Mouse (Mus musculus) hindbrain, embryonic 13.5 days (tissue): ENCODE measurements around the gene Rab11fip5. TPM values are rescaled to one million over a fixed set of nuclear protein-coding genes. Genes with fewer than 3 reads are reported as not detected.

Source experiments
- ATAC-seq: fragments of 200-750 bp; cut with Nextera tagmentation; 2 replicates; pipeline ENCODE4 v1.8.0; 2017; ENCODE audit warnings: moderate TSS enrichment; ENCODE audit not compliant: low FRiP score
- H3K27ac ChIP-seq: fragments of 300-500 bp; sonication (generic); 2 replicates; pipeline ENCODE4 v1.5.1; 2015; ENCODE audit warnings: inconsistent platforms, mild to moderate bottlenecking, moderate library complexity
- H3K27me3 ChIP-seq: fragments of 300-500 bp; sonication (generic); 2 replicates; pipeline ENCODE4 v1.6.1; 2015; ENCODE audit warnings: mild to moderate bottlenecking, inconsistent platforms
- H3K36me3 ChIP-seq: fragments of 300-500 bp; sonication (generic); 2 replicates; pipeline ENCODE4 v1.6.1; 2015; ENCODE audit warnings: mild to moderate bottlenecking, inconsistent platforms
- H3K4me1 ChIP-seq: fragments of 300-500 bp; sonication (generic); replicated peaks from 2 replicates; pipeline ENCODE4 v1.6.1; 2015; ENCODE audit warnings: inconsistent platforms
- H3K4me2 ChIP-seq: fragments of 300-500 bp; sonication (generic); 2 replicates; pipeline ENCODE4 v1.6.1; 2015; ENCODE audit warnings: inconsistent platforms, mild to moderate bottlenecking, moderate library complexity
- H3K4me3 ChIP-seq: fragments of 300-500 bp; sonication (generic); 2 replicates; pipeline ENCODE4 v1.5.1; 2015; ENCODE audit warnings: mild to moderate bottlenecking, inconsistent platforms
- H3K9ac ChIP-seq: fragments of 300-500 bp; sonication (generic); 2 replicates; pipeline ENCODE4 v1.6.1; 2015; ENCODE audit warnings: mild to moderate bottlenecking, inconsistent platforms
- H3K9me3 ChIP-seq: fragments of 300-500 bp; sonication (generic); 2 replicates; pipeline ENCODE4 v1.6.1; 2016; ENCODE audit warnings: inconsistent platforms
- WGBS: fragments of 180-500 bp; shearing (Covaris S2); methylation state at CpG from one replicate; pipeline ENCODE4 v1.1.7; 2015; 5-methylcytosine and 5-hydroxymethylcytosine counted together
- polyA plus RNA-seq: library from polyadenylated mRNA; unstranded; fragments of >200 nt; fragmentation: Nextera tagmentation; extraction: Ambion mirVana; gene quantifications from 2 replicates; pipeline ENCODE4 v1.2.1, GENCODE M21; 2015

The Rab11fip5 gene
- polyA plus RNA-seq, 1 experiment from 2014 or later, result 13.7 TPM

DNA sequence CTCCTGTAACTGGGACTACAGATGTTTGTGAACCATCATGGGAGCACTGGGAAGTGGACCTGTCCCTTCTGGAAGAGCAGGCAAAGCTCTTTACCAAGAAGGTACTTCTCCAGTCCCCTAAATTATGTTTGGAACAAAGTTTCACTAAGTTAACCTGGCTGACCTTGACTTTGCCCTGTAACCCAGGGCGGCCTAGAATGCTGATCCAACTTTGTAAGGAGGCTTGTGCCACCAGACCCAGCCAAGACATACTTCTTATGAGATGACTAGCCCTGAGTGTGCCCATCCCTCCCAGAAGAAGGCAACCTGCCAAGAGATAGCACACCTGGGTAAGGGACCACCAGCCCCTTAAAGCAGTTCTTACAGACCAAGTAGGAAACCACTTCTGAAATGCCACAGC is 15.6 kb downstream of the Rab11fip5 start:
- Histone ChIP-seq H3K9me3 (no peaks in the 10 kb centered on the region), H3K36me3 (no peaks in the 10 kb centered on the region), H3K4me3 (no peak overlapping the region), H3K4me1 (peaks cover 7% of the 10 kb centered on the region; the same call in 1 of the 2 replicates), H3K4me2 (no peak overlapping the region), H3K27me3 (no peaks in the 10 kb centered on the region), H3K27ac (no peak overlapping the region), H3K9ac (no peak overlapping the region)
- ATAC-seq, result no peak
- WGBS, result 82% methylated on average over 1 of the region's 1 CpGs

- 58% methylated on average over 4 of the region's 4 CpGs for WGBS
- H3K27me3 ChIP-seq, result no peaks in the 10 kb centered on the region
- H3K4me3 ChIP-seq, result no peak overlapping the region
- 0 out of 2 replicates have a peak overlapping the region, but pooled peaks have one; percentile 55 for H3K27ac ChIP-seq
- no peaks in the 10 kb centered on the region for H3K36me3 ChIP-seq
- H3K4me2 ChIP-seq, result no peak overlapping the region
- no peaks in the 10 kb centered on the region for H3K9me3 ChIP-seq
- no peak for ATAC-seq
- peaks cover 7% of the 10 kb centered on the region; the same call in 1 of the 2 replicates for H3K4me1 ChIP-seq
- H3K9ac ChIP-seq, result no peak overlapping the region
These were observed 17.6 kb downstream of the Rab11fip5 start for GRCm38 (mm10) chr6:85356682-85357465.

DNA sequence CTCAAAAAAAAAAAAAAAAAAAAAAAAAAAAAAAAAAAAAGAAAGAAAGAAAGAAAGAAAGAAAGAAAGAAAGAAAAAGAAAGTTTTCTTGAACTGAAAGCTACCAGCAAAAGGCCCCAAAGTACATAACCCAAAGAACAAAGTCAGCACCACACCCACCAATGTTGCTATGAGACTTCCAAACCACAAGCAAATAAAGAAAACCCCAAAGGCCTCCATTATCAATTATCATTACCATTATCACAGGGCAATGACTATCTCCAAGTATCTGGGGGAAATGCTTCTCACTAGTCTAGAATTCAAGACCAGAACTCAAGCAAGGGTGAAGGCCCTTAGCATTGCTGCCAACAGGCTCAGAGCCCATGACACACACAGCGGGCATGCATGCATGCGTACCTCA is 18.7 kb downstream of the Rab11fip5 start:
- no peak overlapping the region for H3K4me2 ChIP-seq
- no peak for ATAC-seq
- no peak overlapping the region for H3K27ac ChIP-seq

DNA sequence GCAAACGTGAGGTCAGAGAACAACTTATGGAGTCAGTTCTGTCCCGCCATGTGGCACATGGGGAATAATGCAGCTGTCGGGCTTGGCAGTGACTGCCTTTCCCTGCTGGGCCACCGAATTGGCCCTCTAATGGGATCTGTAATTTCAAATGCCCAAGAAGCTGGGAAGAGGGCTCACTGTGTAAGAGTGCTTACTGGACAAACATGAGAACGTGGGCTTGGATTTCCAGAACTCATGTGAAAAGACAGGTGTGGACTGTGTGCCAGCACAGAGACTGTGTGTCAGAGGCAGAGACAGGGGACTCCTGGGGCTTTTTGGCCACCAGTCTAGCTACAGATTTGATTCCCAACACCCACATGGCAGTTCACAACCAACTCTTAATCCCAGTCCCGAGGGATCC is 19.7 kb downstream of the Rab11fip5 start:
- H3K4me2 ChIP-seq, result no peak overlapping the region
- H3K27me3 ChIP-seq, result no peaks in the 10 kb centered on the region
- peaks cover 7% of the 10 kb centered on the region; the same call in 1 of the 2 replicates for H3K4me1 ChIP-seq
- ATAC-seq, result no peak
- no peak overlapping the region for H3K27ac ChIP-seq
- H3K9me3 ChIP-seq, result no peaks in the 10 kb centered on the region
- WGBS, result 59% methylated on average over 6 of the region's 6 CpGs
- no peaks in the 10 kb centered on the region for H3K36me3 ChIP-seq
- no peak overlapping the region for H3K9ac ChIP-seq
- no peak overlapping the region for H3K4me3 ChIP-seq

More for the DNA sequence above, 18.7 kb downstream of the Rab11fip5 start:
- Histone ChIP-seq H3K4me3 (no peak overlapping the region), H3K27me3 (no peaks in the 10 kb centered on the region), H3K36me3 (no peaks in the 10 kb centered on the region), H3K9ac (no peak overlapping the region), H3K4me1 (peaks cover 7% of the 10 kb centered on the region; the same call in 1 of the 2 replicates), H3K9me3 (no peaks in the 10 kb centered on the region)
- WGBS, result 95% methylated on average over 2 of the region's 2 CpGs

DNA sequence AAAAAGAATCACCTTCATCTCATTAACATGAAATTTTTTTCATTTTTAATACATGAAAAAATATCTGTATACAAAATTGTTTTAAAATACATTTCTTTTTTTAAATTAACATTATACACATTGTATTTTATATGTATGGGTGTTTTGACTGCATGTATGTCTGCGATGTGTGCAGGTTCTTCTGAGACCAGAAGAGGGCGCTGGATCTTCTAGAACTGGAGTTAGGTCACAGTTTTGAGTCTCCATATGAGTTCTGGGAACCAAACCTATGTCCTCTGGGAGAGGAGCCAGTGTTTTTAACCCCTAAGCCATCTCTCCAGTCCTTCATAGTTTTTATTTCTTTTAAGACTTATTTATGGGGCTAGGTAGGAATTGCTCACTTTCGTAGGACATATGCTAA is 20.7 kb downstream of the Rab11fip5 start:
- H3K27me3 ChIP-seq, result no peaks in the 10 kb centered on the region
- H3K27ac ChIP-seq, result no peak overlapping the region
- H3K4me1 ChIP-seq, result peaks cover 7% of the 10 kb centered on the region; the same call in 1 of the 2 replicates
- no peak for ATAC-seq
- WGBS, result 65% methylated on average over 3 of the region's 3 CpGs
- H3K4me2 ChIP-seq, result no peak overlapping the region
- H3K36me3 ChIP-seq, result no peaks in the 10 kb centered on the region
- H3K9me3 ChIP-seq, result no peaks in the 10 kb centered on the region
- no peak overlapping the region for H3K4me3 ChIP-seq
- no peak overlapping the region for H3K9ac ChIP-seq

- ATAC-seq, result no peak
These were observed 24.3 kb downstream of the Rab11fip5 start for GRCm38 (mm10) chr6:85350157-85350556.

DNA sequence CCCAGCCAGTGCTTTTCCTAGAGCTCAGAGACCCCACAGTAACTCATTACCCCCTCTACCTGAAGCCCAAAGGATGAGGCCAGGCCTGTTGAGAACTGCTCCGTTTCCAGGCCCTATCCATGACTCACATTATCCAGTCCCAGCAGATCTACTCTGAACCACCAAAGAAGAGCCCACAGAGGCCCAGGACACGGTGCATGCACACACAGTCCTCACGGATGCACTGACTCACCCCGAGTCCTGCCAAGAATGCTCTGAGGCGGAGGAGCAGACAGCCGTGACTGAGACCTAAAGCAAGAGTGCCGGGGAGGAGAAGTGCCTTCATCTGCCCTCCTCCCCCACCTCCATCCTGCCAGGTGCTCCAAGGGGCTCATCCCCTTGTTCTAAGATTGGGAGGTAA is 25.2 kb downstream of the Rab11fip5 start:
- ATAC-seq, result no peak
- peaks cover 19% of the 10 kb centered on the region for H3K36me3 ChIP-seq
- H3K4me2 ChIP-seq, result no peak overlapping the region
- no peak overlapping the region for H3K27ac ChIP-seq
- 0 out of 2 replicates have a peak, but pooled peaks cover 10% of the 10 kb centered on the region for H3K27me3 ChIP-seq
- H3K4me3 ChIP-seq, result no peak overlapping the region
- WGBS, result 70% methylated on average over 7 of the region's 7 CpGs
- no peaks in the 10 kb centered on the region for H3K9me3 ChIP-seq
- no peaks in the 10 kb centered on the region for H3K4me1 ChIP-seq
- no peak overlapping the region for H3K9ac ChIP-seq

More at GRCm38 (mm10) chr6:85350157-85350556, 24.3 kb downstream of the Rab11fip5 start:
- H3K9me3 ChIP-seq, result no peaks in the 10 kb centered on the region
- H3K4me1 ChIP-seq, result no peaks in the 10 kb centered on the region
- peaks cover 19% of the 10 kb centered on the region for H3K36me3 ChIP-seq
- no peak overlapping the region for H3K4me2 ChIP-seq
- 94% methylated on average over 1 of the region's 1 CpGs for WGBS
- 0 out of 2 replicates have a peak, but pooled peaks cover 5% of the 10 kb centered on the region for H3K27me3 ChIP-seq
- H3K9ac ChIP-seq, result no peak overlapping the region
- no peak overlapping the region for H3K27ac ChIP-seq
- H3K4me3 ChIP-seq, result no peak overlapping the region

DNA sequence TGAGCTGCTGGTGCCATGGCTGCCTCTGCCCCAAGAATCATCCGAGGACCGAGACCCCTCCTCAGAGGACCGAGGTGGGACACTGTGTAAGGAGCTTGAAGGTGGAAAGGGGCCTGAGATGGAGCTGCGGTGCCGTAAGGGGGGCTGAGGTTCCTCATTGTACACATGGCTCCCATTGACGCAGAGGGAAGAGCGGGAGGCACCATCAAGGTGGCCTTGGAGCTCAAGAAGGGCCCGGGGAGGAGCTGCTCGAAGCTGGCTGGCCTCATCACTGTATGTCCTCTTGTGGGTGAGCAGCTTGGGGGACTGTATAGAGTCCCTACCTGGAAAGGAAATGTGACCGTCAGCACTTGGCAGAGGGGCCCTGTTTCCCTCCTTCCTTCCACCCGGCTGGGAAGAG is 26.3 kb downstream of the Rab11fip5 start:
- no peak for ATAC-seq
- Histone ChIP-seq H3K27ac (no peak overlapping the region), H3K4me2 (no peak overlapping the region), H3K4me3 (no peak overlapping the region), H3K27me3 (0 out of 2 replicates have a peak, but pooled peaks cover 11% of the 10 kb centered on the region), H3K9me3 (no peaks in the 10 kb centered on the region), H3K36me3 (peaks cover 19% of the 10 kb centered on the region), H3K9ac (no peak overlapping the region), H3K4me1 (no peaks in the 10 kb centered on the region)
- 91% methylated on average over 11 of the region's 11 CpGs for WGBS

GRCm38 (mm10) chr6:85346028-85346634 is 28.3 kb downstream of the Rab11fip5 start:
- 0 out of 2 replicates have a peak, but pooled peaks cover 15% of the 10 kb centered on the region for H3K27me3 ChIP-seq
- no peak overlapping the region for H3K4me2 ChIP-seq
- no peak overlapping the region for H3K4me3 ChIP-seq
- no peaks in the 10 kb centered on the region for H3K9me3 ChIP-seq
- ATAC-seq, result peak; percentile 72; the same call in 1 of the 2 replicates
- WGBS, result 42% methylated on average over 6 of the region's 6 CpGs
- H3K27ac ChIP-seq, result no peak overlapping the region
- no peak overlapping the region for H3K9ac ChIP-seq
- H3K4me1 ChIP-seq, result no peaks in the 10 kb centered on the region
- H3K36me3 ChIP-seq, result peaks cover 28% of the 10 kb centered on the region

GRCm38 (mm10) chr6:85344929-85345328 is 29.5 kb downstream of the Rab11fip5 start:
- H3K27ac ChIP-seq, result no peak overlapping the region
- H3K4me1 ChIP-seq, result no peaks in the 10 kb centered on the region
- no peak overlapping the region for H3K9ac ChIP-seq
- ATAC-seq, result no peak
- H3K9me3 ChIP-seq, result no peaks in the 10 kb centered on the region
- H3K4me2 ChIP-seq, result no peak overlapping the region
- peaks cover 38% of the 10 kb centered on the region for H3K36me3 ChIP-seq
- H3K27me3 ChIP-seq, result 0 out of 2 replicates have a peak, but pooled peaks cover 15% of the 10 kb centered on the region
- H3K4me3 ChIP-seq, result no peak overlapping the region

DNA sequence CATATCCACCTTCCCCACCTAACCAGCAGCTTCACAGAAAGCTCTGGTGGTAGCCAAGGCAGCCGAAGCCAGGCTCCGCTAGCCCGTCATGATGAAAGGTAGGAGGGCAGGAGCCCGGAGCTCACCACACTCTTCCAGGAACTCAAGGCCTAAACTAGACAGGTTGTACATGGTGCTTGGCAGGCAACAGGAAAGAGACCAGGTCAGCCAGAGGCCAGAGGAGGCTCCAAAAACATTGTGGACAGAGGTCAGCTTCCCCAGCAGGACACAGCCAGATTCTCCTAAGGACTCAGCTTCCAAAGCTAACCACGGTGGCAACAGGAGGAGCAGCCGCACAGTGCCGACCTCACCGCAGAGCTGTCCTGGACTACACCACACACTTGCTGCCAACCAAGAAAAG is 31.4 kb downstream of the Rab11fip5 start:
- Histone ChIP-seq H3K9me3 (no peaks in the 10 kb centered on the region), H3K36me3 (peaks cover 32% of the 10 kb centered on the region), H3K27ac (no peak overlapping the region), H3K9ac (no peak overlapping the region), H3K27me3 (0 out of 2 replicates have a peak, but pooled peaks cover 15% of the 10 kb centered on the region), H3K4me2 (no peak overlapping the region), H3K4me3 (no peak overlapping the region), H3K4me1 (no peaks in the 10 kb centered on the region)
- no peak for ATAC-seq
- 90% methylated on average over 8 of the region's 8 CpGs for WGBS

DNA sequence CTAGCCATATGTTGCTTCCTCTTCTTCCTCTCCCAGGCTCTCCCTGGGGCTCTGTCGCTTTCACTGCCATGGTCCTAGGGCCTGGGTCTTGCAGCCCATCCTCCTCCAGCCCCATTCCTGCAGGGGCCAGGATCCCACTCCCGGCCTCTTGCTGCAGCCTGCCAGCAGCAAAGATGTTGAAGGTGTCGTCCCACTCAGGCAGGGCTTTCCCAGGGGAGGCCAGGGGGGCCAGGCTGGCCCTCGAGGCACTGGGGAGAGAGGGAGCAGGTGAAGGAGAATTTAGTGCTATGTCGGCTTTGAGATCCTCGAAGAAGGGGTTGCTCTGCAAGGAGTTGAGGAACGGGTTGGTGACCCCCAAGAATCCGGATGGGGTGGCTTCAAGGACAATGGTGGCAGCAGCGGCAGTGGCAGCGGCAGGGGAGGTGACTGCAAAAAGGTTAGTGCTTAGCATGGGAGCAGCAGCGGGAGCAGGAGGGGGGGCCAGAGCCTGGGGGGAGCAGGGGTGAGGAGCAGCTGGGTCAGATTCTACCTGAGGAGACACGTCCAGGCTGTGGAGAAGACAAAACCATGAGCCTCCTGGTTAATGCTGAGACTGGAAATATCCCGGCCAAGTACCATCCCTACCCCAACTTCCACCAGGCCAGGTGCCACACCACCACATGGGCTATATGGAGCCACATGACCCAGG is 32.5 kb downstream of the Rab11fip5 start:
- ATAC-seq, result no peak
- peaks cover 15% of the 10 kb centered on the region; the same call in 1 of the 2 replicates for H3K27me3 ChIP-seq
- no peak overlapping the region for H3K27ac ChIP-seq
- H3K4me2 ChIP-seq, result no peak overlapping the region
- no peak overlapping the region for H3K4me3 ChIP-seq
- H3K9ac ChIP-seq, result no peak overlapping the region
- WGBS, result 77% methylated on average over 13 of the region's 13 CpGs
- no peaks in the 10 kb centered on the region for H3K9me3 ChIP-seq
- peaks cover 28% of the 10 kb centered on the region for H3K36me3 ChIP-seq
- H3K4me1 ChIP-seq, result no peaks in the 10 kb centered on the region
